Mouse (Mus musculus) embryo, embryonic 11.5 days (tissue): ENCODE results near the gene Tuba3a.

Experiments used
- DNase-seq: peaks from one replicate; pipeline ENCODE4 v3.0.0-alpha.2; 2012; ENCODE audit warnings: low read depth, low spot score

Gene Tuba3a

GRCm38 (mm10) chr6:125285890-125286289 is at the start of gene Tuba3a:
TSS of gene Tuba3a (minus strand) at chr6:125286042.
- no peak for DNase-seq

GRCm38 (mm10) chr6:125334356-125334755 is 48.5 kb upstream of the Tuba3a start:
- DNase-seq = no peak

- no peak for DNase-seq
Measured at GRCm38 (mm10) chr6:125333112-125333899, 47.5 kb upstream of the Tuba3a start.

- DNase-seq = peak; percentile 69
Measured at GRCm38 (mm10) chr6:125330626-125331326, 44.9 kb upstream of the Tuba3a start.

- DNase-seq = no peak
Measured at GRCm38 (mm10) chr6:125328243-125328642, 42.4 kb upstream of the Tuba3a start.

- no peak for DNase-seq
Measured at GRCm38 (mm10) chr6:125325337-125325736, 39.5 kb upstream of the Tuba3a start.

- DNase-seq = no peak
Measured at GRCm38 (mm10) chr6:125323547-125323946, 37.7 kb upstream of the Tuba3a start.

GRCm38 (mm10) chr6:125322794-125323193 is 37.0 kb upstream of the Tuba3a start:
- DNase-seq = no peak

- no peak for DNase-seq
Measured at GRCm38 (mm10) chr6:125321114-125321855, 35.4 kb upstream of the Tuba3a start.

GRCm38 (mm10) chr6:125320323-125320722 is 34.5 kb upstream of the Tuba3a start, which contains the start of gene Scnn1a:
TSS of gene Scnn1a (plus strand) at chr6:125320659.
- DNase-seq = no peak

- DNase-seq = no peak
Measured at GRCm38 (mm10) chr6:125319919-125320296, 34.1 kb upstream of the Tuba3a start.

GRCm38 (mm10) chr6:125318981-125319918 is 33.4 kb upstream of the Tuba3a start:
- no peak for DNase-seq

GRCm38 (mm10) chr6:125317077-125317476 is 31.2 kb upstream of the Tuba3a start:
- no peak for DNase-seq

- DNase-seq = no peak
Measured at GRCm38 (mm10) chr6:125314746-125315145, 28.9 kb upstream of the Tuba3a start.

- no peak for DNase-seq
Measured at GRCm38 (mm10) chr6:125314231-125314563, 28.4 kb upstream of the Tuba3a start.

GRCm38 (mm10) chr6:125313546-125314230 is 27.8 kb upstream of the Tuba3a start, which contains the start of gene Ltbr:
TSS of gene Ltbr (minus strand) at chr6:125313885.
- peak; percentile 41 for DNase-seq

- DNase-seq = no peak
Measured at GRCm38 (mm10) chr6:125312581-125313355, 26.9 kb upstream of the Tuba3a start.

- no peak for DNase-seq
Measured at GRCm38 (mm10) chr6:125312171-125312570, 26.3 kb upstream of the Tuba3a start.

GRCm38 (mm10) chr6:125309406-125309805 is 23.6 kb upstream of the Tuba3a start:
- DNase-seq = no peak

- no peak for DNase-seq
Measured at GRCm38 (mm10) chr6:125308921-125309320, 23.1 kb upstream of the Tuba3a start.
